11 mouse cellular contexts compared by ENCODE assay signal in the genomic region with DNA sequence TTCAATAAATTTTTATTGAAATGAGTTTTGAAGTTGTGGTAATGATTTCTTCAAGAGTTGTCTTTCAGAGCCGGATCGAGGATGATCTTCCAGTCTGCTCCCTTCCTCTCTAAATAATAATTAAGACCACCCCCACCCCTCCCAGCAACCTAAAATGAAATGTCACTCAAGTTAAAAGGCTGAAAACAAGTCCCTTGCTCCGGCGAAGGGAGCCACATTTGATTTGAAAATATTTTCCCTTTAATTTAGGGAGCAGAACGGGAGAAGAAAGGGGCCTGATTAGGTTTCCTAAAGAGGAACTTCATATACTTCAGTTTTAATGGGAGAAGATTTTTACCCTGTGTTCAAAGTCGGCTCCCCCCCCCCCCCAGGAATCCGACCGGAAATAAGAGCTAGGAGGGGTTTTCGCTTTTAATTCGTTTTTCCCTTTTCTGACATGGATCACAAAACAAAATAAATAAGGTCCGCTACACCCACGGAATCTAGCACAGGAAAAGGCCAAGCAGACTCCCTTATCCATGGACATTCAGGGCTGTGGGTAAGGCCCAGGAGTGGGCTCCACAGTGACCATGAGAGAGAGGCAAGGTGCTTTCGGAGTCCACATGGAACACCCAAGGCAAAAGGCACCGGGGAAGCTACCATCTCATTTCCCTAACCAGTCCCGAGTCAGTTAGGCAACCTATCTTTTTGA. TPM values are rescaled to one million over a fixed set of nuclear protein-coding genes. Genes with fewer than 3 reads are reported as not detected.
DNase-seq lines count a peak whose midpoint lies in the region; ATAC-seq and TF ChIP-seq lines count a peak whose summit lies in the region.
"Had no signal": no experiment of that assay in that cellular context is flagged by ENCODE, and none has a peak within 500 bp of the region (broad histone marks: within the 10 kb centered on the region; RNA-seq: fewer than 3 reads in every experiment).

No protein-coding gene starts in this region.

- no peak overlapping the region for H3K4me3 ChIP-seq in heart, embryonic 16.5 days (ENCODE audit: low read length)
- no peak overlapping the region for H3K4me3 ChIP-seq in lung, postnatal 0 days (ENCODE audit: low read depth, low read length)
- no peak overlapping the region for H3K4me3 ChIP-seq in lung, adult 2 months (replicated peaks; ENCODE audit: extremely low read depth, low read depth, low read length)
- peak overlapping the region; percentile 51 for H3K4me3 ChIP-seq in embryonic facial prominence, embryonic 10.5 days
- H3K4me3 ChIP-seq in neural tube, embryonic 11.5 days (ENCODE audit: low read depth, low read length), result no peak overlapping the region

- H3K9ac ChIP-seq in heart, embryonic 16.5 days (ENCODE audit: low read length), result no peak overlapping the region
- H3K9ac ChIP-seq in lung, postnatal 0 days (replicated peaks; ENCODE audit: low read depth), result no peak overlapping the region
- H3K9ac ChIP-seq in neural tube, embryonic 11.5 days (ENCODE audit: low read length), result no peak overlapping the region
- H3K9ac ChIP-seq: hindbrain, embryonic 15.5 days had no signal

- DNase-seq in heart, postnatal 10 days, result no peak
- peak; percentile 27 for DNase-seq in lung, postnatal 0 days (ENCODE audit: low spot score)
- no peak for DNase-seq in lung, adult 2 months
- peak; percentile 67 for DNase-seq in embryonic facial prominence, embryonic 10.5 days (ENCODE audit: low spot score)
- DNase-seq in neural tube, embryonic 11.5 days (ENCODE audit: low spot score), result peak; percentile 53
- DNase-seq in layer of hippocampus, adult 9-11 months, result no peak
- DNase-seq: gastrocnemius, postnatal 36 days; right cerebral cortex, postnatal 25 days had no signal

- H3K9me3 ChIP-seq in heart, embryonic 16.5 days (replicated peaks; ENCODE audit: control insufficient read depth, low read length), result no peaks in the 10 kb centered on the region
- no peaks in the 10 kb centered on the region for H3K9me3 ChIP-seq in lung, postnatal 0 days (ENCODE audit: low read length)
- H3K9me3 ChIP-seq in embryonic facial prominence, embryonic 10.5 days, result no peaks in the 10 kb centered on the region
- H3K9me3 ChIP-seq in neural tube, embryonic 11.5 days (ENCODE audit: control insufficient read depth, low read length), result no peaks in the 10 kb centered on the region
- H3K9me3 ChIP-seq: hindbrain, embryonic 15.5 days had no signal

- no peak for TF ChIP-seq EP300 in lung, postnatal 0 days (IDR thresholded peaks at IDR 0.05)

- peaks cover 4% of the 10 kb centered on the region; the same call in 1 of the 2 replicates for H3K4me1 ChIP-seq in heart, embryonic 16.5 days (ENCODE audit: control insufficient read depth, insufficient read depth, low read length)
- no peaks in the 10 kb centered on the region; the same call in 1 of the 2 replicates for H3K4me1 ChIP-seq in lung, postnatal 0 days (ENCODE audit: insufficient read depth, low read depth, low read length)
- H3K4me1 ChIP-seq in lung, adult 2 months (ENCODE audit: control insufficient read depth, insufficient read depth, low read length), result no peaks in the 10 kb centered on the region; the same call in 1 of the 2 replicates
- H3K4me1 ChIP-seq in embryonic facial prominence, embryonic 10.5 days, result peaks cover 95% of the 10 kb centered on the region
- 0 out of 2 replicates have a peak, but pooled peaks cover 2% of the 10 kb centered on the region for H3K4me1 ChIP-seq in neural tube, embryonic 11.5 days (ENCODE audit: control insufficient read depth, insufficient read depth, low read length)

- H3K4me2 ChIP-seq in heart, embryonic 16.5 days (ENCODE audit: low read depth, low read length), result peak overlapping the region; percentile 50; the same call in 1 of the 2 replicates
- H3K4me2 ChIP-seq in lung, postnatal 0 days (replicated peaks; ENCODE audit: low read depth, low read length), result peak overlapping the region; percentile 54
- no peak overlapping the region for H3K4me2 ChIP-seq in neural tube, embryonic 11.5 days (ENCODE audit: low read depth)

- ATAC-seq in heart, embryonic 16.5 days (replicated peaks; ENCODE audit: extremely low read depth, insufficient read depth, low FRiP score), result no peak
- no peak; the same call in 1 of the 2 replicates for ATAC-seq in lung, postnatal 0 days
- ATAC-seq in neural tube, embryonic 11.5 days (ENCODE audit: insufficient read depth, low FRiP score, low TSS enrichment), result no peak

- intact Hi-C loops in heart, postnatal 10 days (cut with DNase I), result loop anchor here (2.0 kb wide), 1 partner anchor 14 kb away; the partner anchor contains the start of gene Tbx3

- TF ChIP-seq CTCF in lung, postnatal 0 days (IDR thresholded peaks at IDR 0.05), result no peak
- no peak for TF ChIP-seq CTCF in lung, adult 2 months (IDR thresholded peaks at IDR 0.05; ENCODE audit: insufficient read depth, low read length)

- peaks cover 96% of the 10 kb centered on the region for H3K27me3 ChIP-seq in heart, embryonic 16.5 days (ENCODE audit: control insufficient read depth, insufficient read depth, low read length)
- peaks cover 20% of the 10 kb centered on the region for H3K27me3 ChIP-seq in lung, postnatal 0 days (replicated peaks; ENCODE audit: insufficient read depth, low read length)
- peaks cover 100% of the 10 kb centered on the region for H3K27me3 ChIP-seq in embryonic facial prominence, embryonic 10.5 days (replicated peaks; ENCODE audit: low read depth, poor library complexity, severe bottlenecking)
- peaks cover 98% of the 10 kb centered on the region for H3K27me3 ChIP-seq in neural tube, embryonic 11.5 days (ENCODE audit: control insufficient read depth, insufficient read depth, low read length)
- H3K27me3 ChIP-seq: CH12.LX had no signal

- no peak; the same call in 1 of the 2 replicates for TF ChIP-seq POLR2A in lung, adult 2 months (IDR thresholded peaks at IDR 0.05; ENCODE audit: borderline replicate concordance, extremely low read depth, low read depth, low read length)

- no peak overlapping the region for H3K27ac ChIP-seq in heart, embryonic 16.5 days (ENCODE audit: low read length)
- H3K27ac ChIP-seq in lung, postnatal 0 days (ENCODE audit: low read length), result peak overlapping the region; percentile 54; the same call in 1 of the 2 replicates
- H3K27ac ChIP-seq in embryonic facial prominence, embryonic 10.5 days (replicated peaks), result peak overlapping the region; percentile 87; the same call in 1 of the 2 replicates
- no peak overlapping the region for H3K27ac ChIP-seq in neural tube, embryonic 11.5 days (ENCODE audit: low read depth, low read length)
- H3K27ac ChIP-seq: hindbrain, embryonic 15.5 days had no signal

- no peaks in the 10 kb centered on the region for H3K36me3 ChIP-seq in heart, embryonic 16.5 days (ENCODE audit: control insufficient read depth, insufficient read depth)
- H3K36me3 ChIP-seq in lung, postnatal 0 days (ENCODE audit: insufficient read depth, low read length), result peaks cover 11% of the 10 kb centered on the region; the same call in 1 of the 2 replicates
- peaks cover 33% of the 10 kb centered on the region for H3K36me3 ChIP-seq in embryonic facial prominence, embryonic 10.5 days (replicated peaks)
- H3K36me3 ChIP-seq in neural tube, embryonic 11.5 days (ENCODE audit: control insufficient read depth, insufficient read depth, low read length), result no peaks in the 10 kb centered on the region
- H3K36me3 ChIP-seq: hindbrain, embryonic 15.5 days had no signal

- 26% methylated on average over 15 of the region's 15 CpGs for WGBS in heart, embryonic 16.5 days
- 10% methylated on average over 15 of the region's 15 CpGs for WGBS in lung, postnatal 0 days
- 23% methylated on average over 15 of the region's 15 CpGs for WGBS in lung, adult 2 months
- under 1% methylated on average over 15 of the region's 15 CpGs for WGBS in embryonic facial prominence, embryonic 10.5 days
- WGBS in neural tube, embryonic 11.5 days, result 2% methylated on average over 15 of the region's 15 CpGs

RNA-seq across cellular contexts. Expression of gene Tbx3, which starts 14.4 kb away (rescaled TPM):
- 7.4 and 10.6 TPM in 2 replicates for polyA plus RNA-seq in heart, embryonic 16.5 days (2015; fragmentation: Nextera tagmentation; extraction: Ambion mirVana)
- 10 to 100 TPM; 18.8 to 20.4 TPM for total RNA-seq in heart, postnatal 10 days (2021)
- 44.7 and 54.8 TPM in 2 replicates for polyA plus RNA-seq in lung, postnatal 0 days (2015; fragmentation: Nextera tagmentation; extraction: Ambion mirVana)
- polyA plus RNA-seq in lung, adult 2 months (2012; rRNA removed), result 135 and 160 TPM in 2 replicates
- polyA plus RNA-seq in embryonic facial prominence, embryonic 10.5 days (2016; fragmentation: Nextera tagmentation; extraction: Ambion mirVana), result 58.3 and 64.8 TPM in 2 replicates
- 10.5 and 15.5 TPM in 2 replicates for polyA plus RNA-seq in neural tube, embryonic 11.5 days (2014; fragmentation: Nextera tagmentation; extraction: Ambion mirVana)
- total RNA-seq: CH12.LX had no signal

Comparison
In these comparisons a context has a peak if more than half of its experiments do, and no peak if none do; other contexts are left out.
1. DNase-seq: peak in lung, postnatal 0 days (single experiment), embryonic facial prominence, embryonic 10.5 days (single experiment) and neural tube, embryonic 11.5 days (single experiment); none in heart, postnatal 10 days (0 of 2), lung, adult 2 months (single experiment) and layer of hippocampus, adult 9-11 months (single experiment).
2. H3K27ac ChIP-seq: peak in lung, postnatal 0 days (single experiment) and embryonic facial prominence, embryonic 10.5 days (single experiment); none in heart, embryonic 16.5 days (single experiment) and neural tube, embryonic 11.5 days (single experiment).